In the genomic region with DNA sequence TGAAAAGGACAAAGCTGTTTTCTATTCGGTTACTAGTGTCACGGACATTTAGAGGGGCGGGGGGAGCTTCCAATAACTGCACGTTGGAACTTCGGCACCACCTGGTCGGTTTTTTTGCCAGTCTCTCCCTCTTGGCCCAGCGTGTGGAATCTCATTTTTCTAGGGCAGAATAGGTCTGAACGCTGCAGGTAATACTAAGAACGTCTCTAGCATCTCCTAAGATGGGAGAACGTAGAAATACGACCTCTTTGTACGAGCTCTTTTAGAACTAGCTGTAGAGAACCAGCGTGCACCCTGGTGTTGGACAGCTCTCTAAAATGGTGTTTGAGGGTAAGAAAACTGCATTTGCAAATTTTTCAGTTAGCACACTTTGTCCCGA, we compare ENCODE assay signal across 7 mouse cellular contexts. TPM values are rescaled to one million over a fixed set of nuclear protein-coding genes. Genes with fewer than 3 reads are reported as not detected.
DNase-seq lines count a peak whose midpoint lies in the region; ATAC-seq lines count a peak whose summit lies in the region.

No protein-coding gene starts in this region.

- H3K27me3 ChIP-seq in neural tube, embryonic 11.5 days (ENCODE audit: control insufficient read depth, insufficient read depth, low read length), result no peaks in the 10 kb centered on the region
- no peaks in the 10 kb centered on the region for H3K27me3 ChIP-seq in embryonic facial prominence, embryonic 13.5 days
- H3K27me3 ChIP-seq in neural tube, embryonic 14.5 days (ENCODE audit: control insufficient read depth, insufficient read depth, low read length), result no peaks in the 10 kb centered on the region

- peak overlapping the region; percentile 78 for H3K4me2 ChIP-seq in neural tube, embryonic 11.5 days (ENCODE audit: low read depth)
- peak overlapping the region; percentile 89 for H3K4me2 ChIP-seq in embryonic facial prominence, embryonic 13.5 days
- H3K4me2 ChIP-seq in neural tube, embryonic 14.5 days (ENCODE audit: low read depth, low read length), result peak overlapping the region; percentile 78

- ATAC-seq in neural tube, embryonic 11.5 days (ENCODE audit: insufficient read depth, low FRiP score, low TSS enrichment), result no peak
- no peak; the same call in 1 of the 2 replicates for ATAC-seq in embryonic facial prominence, embryonic 13.5 days (ENCODE audit: insufficient number of reproducible peaks, insufficient read depth, low FRiP score, low TSS enrichment, low read depth)
- ATAC-seq in neural tube, embryonic 14.5 days (ENCODE audit: low read depth), result 0 out of 2 replicates have a peak, but pooled peaks have one; percentile 2

- peaks cover 4% of the 10 kb centered on the region; the same call in 1 of the 2 replicates for H3K4me1 ChIP-seq in neural tube, embryonic 11.5 days (ENCODE audit: control insufficient read depth, insufficient read depth, low read length)
- no peaks in the 10 kb centered on the region for H3K4me1 ChIP-seq in embryonic facial prominence, embryonic 13.5 days
- H3K4me1 ChIP-seq in neural tube, embryonic 14.5 days (ENCODE audit: control insufficient read depth, insufficient read depth, low read length), result peaks cover 11% of the 10 kb centered on the region

- peak overlapping the region; percentile 93 for H3K27ac ChIP-seq in neural tube, embryonic 11.5 days (ENCODE audit: low read depth, low read length)
- H3K27ac ChIP-seq in embryonic facial prominence, embryonic 13.5 days, result peak overlapping the region; percentile 88
- H3K27ac ChIP-seq in neural tube, embryonic 14.5 days (ENCODE audit: low read depth, low read length), result peak overlapping the region; percentile 96

- peak overlapping the region; percentile 82 for H3K4me3 ChIP-seq in neural tube, embryonic 11.5 days (ENCODE audit: low read depth, low read length)
- H3K4me3 ChIP-seq in embryonic facial prominence, embryonic 13.5 days, result peak overlapping the region; percentile 78
- peak overlapping the region; percentile 78 for H3K4me3 ChIP-seq in neural tube, embryonic 14.5 days (ENCODE audit: low read depth, low read length)

- DNase-seq in neural tube, embryonic 11.5 days (ENCODE audit: low spot score), result no peak
- no peak for DNase-seq in neural tube, embryonic 10.5 days (ENCODE audit: extremely low spot score, low spot score)
- peak; percentile 11 for DNase-seq in kidney, postnatal 10 days
- no peak for DNase-seq in cerebellum, postnatal 10 days
- no peak for DNase-seq in retina, embryonic 14.5 days (ENCODE audit: low spot score)

- WGBS in neural tube, embryonic 11.5 days, result under 1% methylated on average over 14 of the region's 14 CpGs
- under 1% methylated on average over 14 of the region's 14 CpGs for WGBS in embryonic facial prominence, embryonic 13.5 days
- under 1% methylated on average over 14 of the region's 14 CpGs for WGBS in neural tube, embryonic 14.5 days

- no peaks in the 10 kb centered on the region for H3K9me3 ChIP-seq in neural tube, embryonic 11.5 days (ENCODE audit: control insufficient read depth, low read length)
- no peaks in the 10 kb centered on the region for H3K9me3 ChIP-seq in embryonic facial prominence, embryonic 13.5 days
- H3K9me3 ChIP-seq in neural tube, embryonic 14.5 days (ENCODE audit: control insufficient read depth, low read length), result no peaks in the 10 kb centered on the region

- peak overlapping the region; percentile 89 for H3K9ac ChIP-seq in neural tube, embryonic 11.5 days (ENCODE audit: low read length)
- peak overlapping the region; percentile 79 for H3K9ac ChIP-seq in embryonic facial prominence, embryonic 13.5 days
- peak overlapping the region; percentile 87 for H3K9ac ChIP-seq in neural tube, embryonic 14.5 days (replicated peaks; ENCODE audit: low read depth, low read length)

- H3K36me3 ChIP-seq in neural tube, embryonic 11.5 days (ENCODE audit: control insufficient read depth, insufficient read depth, low read length), result no peaks in the 10 kb centered on the region
- no peaks in the 10 kb centered on the region for H3K36me3 ChIP-seq in embryonic facial prominence, embryonic 13.5 days
- peaks cover under 1% of the 10 kb centered on the region; the same call in 1 of the 2 replicates for H3K36me3 ChIP-seq in neural tube, embryonic 14.5 days (ENCODE audit: control insufficient read depth, insufficient read depth, low read length)

RNA-seq across cellular contexts. Expression of a gene that starts 0.7 kb away (rescaled TPM):
- polyA plus RNA-seq in neural tube, embryonic 11.5 days (2014; fragmentation: Nextera tagmentation; extraction: Ambion mirVana), result 66.9 and 67.9 TPM in 2 replicates
- 20.8 and 21.4 TPM in 2 replicates for polyA plus RNA-seq in embryonic facial prominence, embryonic 13.5 days (2015; fragmentation: Nextera tagmentation; extraction: Ambion mirVana)
- 43.6 and 72.1 TPM in 2 replicates for polyA plus RNA-seq in neural tube, embryonic 14.5 days (2014; fragmentation: Nextera tagmentation; extraction: Ambion mirVana)

RNA-seq across cellular contexts. Expression of a gene that starts 34.3 kb away (rescaled TPM):
- 7.0 and 8.6 TPM in 2 replicates for polyA plus RNA-seq in neural tube, embryonic 11.5 days (2014; fragmentation: Nextera tagmentation; extraction: Ambion mirVana)
- polyA plus RNA-seq in embryonic facial prominence, embryonic 13.5 days (2015; fragmentation: Nextera tagmentation; extraction: Ambion mirVana), result 12.7 and 13.3 TPM in 2 replicates
- 18.7 and 23.9 TPM in 2 replicates for polyA plus RNA-seq in neural tube, embryonic 14.5 days (2014; fragmentation: Nextera tagmentation; extraction: Ambion mirVana)
